Mouse (Mus musculus) gastrocnemius, postnatal 4 days (tissue): Measurements from ENCODE around the gene Hsd3b1. TPM values are rescaled to one million over a fixed set of nuclear protein-coding genes. Genes with fewer than 3 reads are reported as not detected.
"Not testable (repeated sequence)": the region's sequence is repeated elsewhere in the genome, so short reads cannot be mapped to it uniquely, and the experiment has no call there.

ENCODE experiments used
- DNase-seq, 2 experiments: peaks; one replicate each; pipeline ENCODE4 v3.0.0; 2021 to 2022; ENCODE audit warnings: low spot score in 2 of 2, mixed read lengths in 2 of 2
- long read RNA-seq, 2 experiments: library from polyadenylated mRNA; stranded (forward); transcript quantifications; one replicate each; pipeline ENCODE4 v2.0.0; 2021
- total RNA-seq, 2 experiments: library from RNA; stranded (reverse); gene quantifications; 2 replicates each; pipeline ENCODE4 v1.2.3; 2021

Gene Hsd3b1
- under 1 TPM in 1 of 2 experiments, not detected in 1; 0.16 TPM for total RNA-seq
- long read RNA-seq, experiment 1: 0 reads
- long read RNA-seq, experiment 2: 0 reads

DNA sequence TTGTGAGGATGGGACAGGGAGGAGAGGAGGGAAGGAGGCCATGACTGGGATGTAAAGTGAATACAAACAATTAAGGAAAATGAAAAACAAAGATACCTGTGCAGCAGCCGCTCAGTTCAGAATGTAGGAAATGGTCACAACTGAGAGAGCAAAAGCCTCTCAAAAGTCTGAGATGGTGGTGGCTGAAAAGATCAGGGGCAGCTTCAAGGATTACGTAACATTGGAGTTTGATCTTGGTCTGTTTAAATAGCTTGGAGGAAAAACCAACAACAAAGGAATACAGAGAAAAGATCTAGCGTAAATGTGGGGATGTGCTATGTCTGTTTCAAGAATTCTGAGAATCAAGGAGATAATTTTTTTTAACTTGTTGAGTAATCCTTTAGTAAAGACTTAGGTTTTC, at the start of gene Hsd3b1:
Hsd3b1 (minus strand) TSS at position 219 of the 400 bp plus-strand sequence.
- no peak for DNase-seq

DNA sequence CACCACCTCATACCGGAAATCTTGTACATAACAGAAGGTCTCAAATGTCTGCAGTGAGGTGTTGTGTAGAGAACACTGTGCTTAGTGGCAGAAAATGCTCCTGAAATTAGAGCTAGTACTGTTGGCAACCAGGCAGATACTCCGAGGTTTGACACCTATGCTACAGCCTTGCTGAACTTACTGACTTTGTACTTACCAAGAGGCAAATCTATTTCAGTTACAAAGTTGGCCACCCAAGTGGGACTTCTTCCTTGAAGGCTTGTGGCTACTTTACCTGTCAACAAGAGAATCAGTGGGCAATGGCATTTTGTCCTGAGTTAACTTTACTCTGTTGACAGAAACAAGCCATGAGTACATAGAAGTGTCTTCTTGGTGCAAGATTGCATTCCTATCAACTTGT, 38.0 kb upstream of the Hsd3b1 start:
- DNase-seq: no peak

DNA sequence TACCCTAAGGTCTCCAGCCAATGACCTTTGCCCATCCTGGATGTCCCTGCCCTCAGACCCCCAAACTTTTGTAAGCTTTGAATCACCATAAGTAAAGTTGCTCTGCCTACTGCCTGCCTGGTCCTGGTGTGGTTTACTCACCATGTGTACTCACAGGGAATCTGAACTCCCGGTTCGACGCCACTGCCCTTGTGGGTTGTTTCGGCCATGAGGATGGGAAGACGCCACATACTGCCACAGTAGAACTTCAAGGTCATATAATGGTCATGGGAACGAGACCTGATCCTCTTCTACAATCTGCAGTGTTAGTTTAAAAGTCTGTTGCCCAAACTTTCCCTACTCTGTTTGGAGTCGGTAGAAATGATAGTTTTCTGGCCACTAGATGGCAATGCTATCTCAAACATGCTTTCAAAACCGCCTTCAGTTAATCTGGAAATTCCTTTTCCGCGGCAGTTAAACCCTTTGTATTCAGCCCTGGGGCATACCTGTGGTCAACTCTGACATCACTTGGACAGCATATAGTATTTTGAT, 35.5 kb upstream of the Hsd3b1 start:
- no peak for DNase-seq

DNA sequence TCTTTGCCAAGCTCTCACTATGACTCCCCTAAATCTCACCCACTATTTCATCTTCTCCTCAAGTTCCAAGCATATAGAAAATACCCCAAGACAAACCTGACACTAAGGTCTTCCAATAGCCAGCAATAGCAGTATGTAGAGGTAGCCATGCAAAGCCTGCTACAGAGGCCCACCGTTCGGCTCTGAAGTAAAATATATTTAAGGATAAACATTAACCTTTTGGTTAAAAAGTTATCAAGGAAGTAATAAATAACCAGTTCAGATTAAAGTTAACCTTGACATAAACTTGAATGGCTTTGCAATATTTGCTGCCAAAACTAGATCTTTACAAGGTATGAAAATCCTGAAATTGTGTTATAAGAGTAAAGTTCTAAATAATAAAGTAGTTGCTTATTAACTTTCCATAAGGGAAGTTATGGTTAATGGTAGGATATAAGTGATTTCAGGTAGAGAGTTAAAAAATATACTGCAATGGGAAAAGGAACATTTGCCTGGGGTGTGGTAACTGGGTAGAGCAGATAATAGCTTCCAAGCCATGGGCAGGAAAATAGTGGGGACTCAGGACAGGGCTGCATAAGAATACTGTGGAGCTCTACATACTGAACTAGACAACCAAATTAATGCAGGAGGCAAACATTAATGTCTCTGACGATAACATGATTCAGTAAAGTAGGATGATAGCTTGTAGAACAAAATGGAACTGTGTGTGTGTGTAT, 33.6 kb upstream of the Hsd3b1 start, which contains the start of gene Hao2:
Hao2 (minus strand) TSS at position 183 of the 716 bp plus-strand sequence.
- DNase-seq: no peak

DNA sequence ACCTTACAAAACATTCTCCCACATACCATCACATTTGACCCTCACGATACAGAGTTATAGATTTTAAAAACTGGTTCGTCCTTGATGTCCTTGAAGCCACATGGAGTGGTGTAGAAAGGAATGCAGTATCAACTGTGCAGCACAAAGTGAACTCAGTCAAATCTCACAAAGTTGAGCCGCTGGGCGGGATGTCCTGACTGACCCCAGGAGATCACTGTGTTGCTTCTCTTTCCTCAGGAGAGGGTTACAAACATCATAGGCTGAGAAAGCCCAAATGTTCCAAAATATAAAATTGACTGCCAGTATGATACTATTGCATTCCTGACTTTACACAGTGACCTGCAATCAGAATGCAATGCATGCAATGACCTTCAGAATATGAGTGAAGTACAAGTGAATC, 30.8 kb upstream of the Hsd3b1 start:
- DNase-seq: no peak

DNA sequence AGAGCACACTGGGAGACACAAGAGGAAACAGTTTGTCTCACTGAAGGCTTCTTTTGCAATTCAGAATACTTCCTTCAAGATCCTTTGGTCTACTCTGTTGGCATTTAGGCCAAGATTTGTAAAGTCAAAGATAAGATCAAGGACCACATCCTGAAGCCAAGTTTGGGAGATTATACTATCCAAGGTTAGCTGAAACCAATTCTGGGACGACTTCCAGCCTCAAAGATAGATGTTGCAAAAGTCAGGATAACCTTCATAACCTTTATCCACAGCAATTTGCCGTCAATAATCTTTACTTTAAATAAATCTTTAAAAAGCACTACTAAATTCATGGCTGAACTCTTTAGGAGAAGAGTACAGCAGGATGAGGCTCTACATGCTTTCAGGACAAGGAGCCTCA, 28.6 kb upstream of the Hsd3b1 start:
- no peak for DNase-seq

DNA sequence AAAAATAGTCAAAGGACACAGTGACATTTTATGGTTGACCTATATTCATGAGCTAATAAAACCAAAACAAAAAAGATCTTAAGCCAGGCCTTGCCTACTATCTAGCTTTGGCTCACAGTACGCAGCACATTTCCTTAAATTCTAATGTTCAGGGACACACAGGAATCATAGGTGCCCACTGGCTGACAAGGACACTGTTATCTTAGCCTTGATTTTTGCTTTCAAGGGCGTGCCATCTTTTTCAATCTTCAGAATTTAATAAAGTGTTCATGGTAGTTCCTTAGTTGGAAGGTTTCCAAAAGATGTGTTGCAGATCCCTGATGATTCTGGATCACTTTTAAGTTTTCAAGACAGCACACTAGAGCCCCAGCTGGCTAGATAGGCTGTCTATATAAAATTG, 21.2 kb upstream of the Hsd3b1 start:
- no peak for DNase-seq

DNA sequence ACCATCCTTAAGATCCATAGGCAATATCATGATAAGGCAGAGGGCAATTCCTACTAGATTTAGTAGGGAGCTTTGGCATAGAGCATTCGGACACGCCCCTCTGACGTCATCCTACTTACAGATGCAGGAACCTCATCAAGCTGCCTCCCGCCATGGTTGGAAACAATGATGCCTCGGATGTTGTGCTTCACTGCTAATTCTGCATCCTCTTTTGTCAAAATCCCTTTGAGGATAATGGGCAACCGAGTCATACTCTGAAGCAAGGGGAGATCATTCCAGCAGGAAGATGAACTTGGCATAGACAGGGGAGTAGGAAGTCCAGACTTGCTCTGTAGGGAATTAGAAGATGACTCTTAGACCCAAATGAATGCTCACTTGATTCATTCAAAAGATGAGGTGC, 20.6 kb upstream of the Hsd3b1 start:
- DNase-seq: no peak

DNA sequence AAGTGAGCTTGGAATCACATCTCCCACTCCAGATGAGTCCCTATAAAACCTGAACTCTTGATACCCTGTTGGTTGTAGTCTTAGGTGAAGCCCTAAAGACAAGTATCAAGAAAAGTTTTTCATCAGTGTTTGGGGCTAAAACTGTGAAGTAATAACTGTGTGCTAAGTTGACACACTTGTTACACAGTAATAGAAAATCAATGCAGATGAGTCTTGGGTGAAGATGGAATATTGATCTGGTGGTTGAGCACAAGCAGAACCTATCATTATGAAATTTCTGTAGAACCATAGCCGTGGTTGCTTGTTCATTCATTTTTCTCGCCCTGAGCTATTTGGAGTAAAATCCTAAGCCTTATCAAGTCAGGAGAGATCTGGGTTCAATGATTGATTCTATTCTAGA, 8.6 kb upstream of the Hsd3b1 start:
- DNase-seq: no peak

DNA sequence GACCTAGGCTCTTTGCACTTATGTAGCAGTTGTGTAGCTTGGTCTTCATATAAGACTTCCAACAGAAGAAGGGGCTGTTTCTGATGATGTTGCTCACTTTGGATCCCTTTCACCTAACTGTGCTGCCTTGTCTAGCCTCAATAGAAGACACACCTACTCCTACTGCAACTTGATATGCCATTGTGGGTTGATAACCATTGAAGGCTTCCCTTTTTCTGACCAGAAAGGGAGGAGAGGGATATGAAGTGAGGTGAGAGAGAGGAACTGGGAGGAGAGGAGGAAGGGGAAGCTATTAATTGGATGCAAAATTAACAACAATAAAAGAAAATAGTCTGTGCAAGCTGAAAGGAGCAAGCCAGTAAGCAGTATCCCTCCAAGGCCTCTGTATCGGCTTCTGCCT, 3.2 kb upstream of the Hsd3b1 start:
- DNase-seq: no peak

DNA sequence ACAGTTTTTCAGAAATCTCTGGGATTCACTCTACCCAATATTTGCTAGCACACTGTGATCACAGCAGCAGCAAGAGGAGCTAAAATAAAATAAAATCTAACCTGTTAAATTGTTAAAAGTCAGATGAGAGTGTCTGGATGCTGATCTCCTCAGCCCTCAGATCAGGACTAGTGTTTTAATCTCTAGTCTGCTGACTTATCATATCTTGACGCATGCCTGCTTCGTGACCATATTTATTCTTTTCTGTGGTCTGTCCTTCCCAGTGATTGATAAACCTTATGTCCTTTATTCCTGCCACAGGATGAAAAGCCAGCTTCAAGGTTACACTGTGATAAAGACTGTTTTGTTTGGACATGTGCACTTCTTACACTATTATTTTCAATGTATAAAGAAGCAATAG, 1.5 kb downstream of the Hsd3b1 start:
- no peak for DNase-seq

DNA sequence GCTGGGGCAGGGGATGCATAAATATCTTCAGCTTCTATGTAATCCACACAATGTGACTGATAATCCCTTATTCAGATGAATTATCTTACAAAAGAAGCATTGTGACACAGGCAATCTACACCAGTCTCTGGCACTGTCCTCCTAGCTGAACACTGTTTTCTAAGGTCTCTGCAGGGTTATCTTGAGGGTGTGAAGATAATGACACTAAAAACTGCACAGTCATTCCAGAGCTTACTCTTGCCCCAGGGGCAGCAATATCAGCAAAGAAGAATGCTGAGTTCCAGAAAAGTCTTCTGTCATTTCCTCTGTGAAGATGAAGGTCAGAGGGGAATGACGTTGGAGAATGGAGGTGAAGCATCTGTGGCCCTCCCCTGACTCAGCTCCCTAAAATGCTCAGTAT, 2.7 kb downstream of the Hsd3b1 start:
- no peak for DNase-seq

DNA sequence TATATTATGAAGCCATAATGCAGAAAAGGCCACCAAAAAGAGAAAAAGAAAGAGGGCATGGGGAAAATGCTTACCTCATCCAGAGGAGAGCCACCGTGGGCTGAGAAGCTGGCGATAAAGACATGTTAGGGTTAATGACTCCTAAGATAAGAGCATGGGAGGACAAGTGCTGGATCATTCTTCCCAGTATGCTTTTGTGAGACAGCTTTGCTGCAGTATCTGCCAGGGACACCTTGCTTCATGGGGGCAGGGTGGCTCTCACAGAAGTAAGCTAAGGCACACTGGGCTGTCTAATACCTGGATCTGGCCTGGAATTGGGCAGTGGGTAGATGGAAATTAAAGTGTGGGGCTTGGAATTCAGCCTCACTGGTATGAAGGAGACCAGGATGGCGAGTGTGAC, 4.4 kb downstream of the Hsd3b1 start:
- DNase-seq: no peak

DNA sequence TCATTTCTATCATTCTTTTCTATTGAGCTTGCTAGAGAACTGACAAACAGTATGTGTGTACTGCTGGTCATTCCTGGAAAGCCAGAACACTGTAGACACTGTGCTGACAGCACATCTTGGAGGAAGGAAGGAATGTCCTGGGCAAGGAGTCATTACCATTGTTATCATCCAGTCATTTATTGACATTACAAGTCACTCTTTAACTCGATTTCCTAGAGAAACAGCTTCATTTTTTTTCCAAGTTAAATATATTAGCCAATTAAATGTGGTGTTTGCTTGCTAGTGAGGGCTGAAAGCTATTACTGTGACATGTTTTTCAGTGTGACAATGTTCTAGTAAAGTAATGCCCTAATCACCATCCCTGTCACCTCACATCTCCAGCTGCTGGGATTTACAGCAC, 5.9 kb downstream of the Hsd3b1 start:
- DNase-seq: no peak

DNA sequence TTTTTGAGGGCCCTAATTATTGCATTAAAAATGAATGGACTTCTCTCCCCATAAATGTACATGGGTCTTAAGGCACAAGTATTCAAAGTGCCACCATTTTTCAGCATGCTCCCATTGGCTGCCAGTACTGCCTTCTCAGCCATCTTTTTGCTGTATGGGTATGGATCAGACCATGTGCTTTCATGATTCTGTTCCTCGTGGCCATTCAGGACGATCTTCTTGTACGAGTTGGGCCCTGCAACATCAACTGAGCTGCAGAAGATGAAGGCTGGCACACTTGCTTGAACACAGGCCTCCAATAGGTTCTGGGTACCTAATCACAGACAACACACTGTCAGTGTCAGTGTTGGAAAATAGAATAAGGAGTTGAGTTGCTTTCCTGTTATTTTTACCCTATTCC, 6.5 kb downstream of the Hsd3b1 start:
- DNase-seq: no peak

DNA sequence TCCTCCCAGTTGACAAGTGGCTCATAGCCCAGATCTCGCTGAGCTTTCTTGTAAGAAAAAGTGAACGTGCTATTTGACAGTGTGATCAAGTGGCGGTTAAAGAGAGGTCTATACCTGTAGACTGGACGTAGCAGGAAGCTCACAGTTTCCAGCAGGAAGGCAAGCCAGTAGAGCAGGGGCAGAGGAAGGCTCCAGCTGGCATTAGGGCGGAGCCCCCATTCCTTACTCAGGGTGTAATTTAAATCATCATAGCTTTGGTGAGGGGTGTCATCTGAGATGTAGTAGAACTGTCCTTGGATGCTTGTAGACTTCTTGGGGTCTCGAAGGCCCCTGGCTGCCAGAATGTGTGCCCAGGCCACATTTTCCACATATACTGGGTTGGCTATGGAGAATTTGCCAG, 7.0 kb downstream of the Hsd3b1 start:
- no peak for DNase-seq

DNA sequence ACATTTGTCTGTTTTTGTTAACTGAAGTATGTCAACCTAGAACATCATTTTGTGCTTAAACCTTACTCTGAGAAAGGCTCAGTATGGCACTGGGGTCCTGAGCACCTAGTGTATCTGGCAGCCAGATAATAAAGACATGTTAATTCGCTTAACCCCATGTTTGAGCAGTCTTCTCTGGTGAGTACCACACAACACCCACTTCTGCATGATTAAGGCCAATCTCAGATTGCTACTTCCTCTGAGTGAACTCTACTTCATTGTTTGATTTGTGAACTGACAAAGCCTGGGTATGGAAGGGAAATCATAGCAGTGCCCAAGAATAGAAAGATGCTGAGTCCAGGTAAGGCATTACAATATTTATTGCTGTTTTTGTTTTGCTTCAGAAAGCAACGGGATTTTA, 7.7 kb downstream of the Hsd3b1 start:
- DNase-seq: no peak

DNA sequence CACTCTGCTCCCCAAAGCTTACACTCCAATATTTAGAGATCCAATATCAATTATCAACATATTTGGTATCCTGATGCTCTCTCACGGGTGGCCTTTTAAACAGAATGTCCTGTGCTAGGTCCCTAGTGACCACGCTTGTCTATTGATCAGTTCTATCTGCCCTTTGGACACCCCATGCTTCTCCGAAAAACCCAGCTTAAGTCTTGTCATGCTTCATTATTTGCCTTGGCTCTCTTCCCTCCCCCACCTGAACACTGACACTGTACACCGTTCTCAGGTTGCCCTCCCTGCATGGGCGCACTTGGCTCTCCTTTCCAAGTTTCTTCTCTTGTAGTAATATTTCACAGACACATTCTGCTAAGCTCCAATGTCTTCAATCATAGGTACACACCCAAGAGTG, 9.3 kb downstream of the Hsd3b1 start:
- DNase-seq: no peak

DNA sequence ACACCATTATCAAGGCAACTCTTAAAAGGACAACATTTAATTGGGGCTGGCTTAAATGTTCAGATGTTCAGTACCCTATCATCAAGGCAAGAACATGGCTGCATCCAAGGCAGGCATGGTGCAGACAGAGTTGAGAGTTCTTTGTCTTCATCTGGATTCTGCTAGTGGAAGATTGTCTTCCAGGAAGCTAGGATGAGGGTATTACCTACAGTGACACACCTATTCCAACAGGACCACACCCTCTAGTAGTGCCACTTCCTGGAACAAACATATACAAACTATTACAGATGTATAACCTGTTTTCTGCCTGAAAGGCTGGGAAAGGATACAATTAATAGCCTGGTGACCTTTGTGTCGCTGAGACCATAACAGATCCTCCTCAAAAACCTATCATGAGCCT, 10.7 kb downstream of the Hsd3b1 start:
- no peak for DNase-seq

DNA sequence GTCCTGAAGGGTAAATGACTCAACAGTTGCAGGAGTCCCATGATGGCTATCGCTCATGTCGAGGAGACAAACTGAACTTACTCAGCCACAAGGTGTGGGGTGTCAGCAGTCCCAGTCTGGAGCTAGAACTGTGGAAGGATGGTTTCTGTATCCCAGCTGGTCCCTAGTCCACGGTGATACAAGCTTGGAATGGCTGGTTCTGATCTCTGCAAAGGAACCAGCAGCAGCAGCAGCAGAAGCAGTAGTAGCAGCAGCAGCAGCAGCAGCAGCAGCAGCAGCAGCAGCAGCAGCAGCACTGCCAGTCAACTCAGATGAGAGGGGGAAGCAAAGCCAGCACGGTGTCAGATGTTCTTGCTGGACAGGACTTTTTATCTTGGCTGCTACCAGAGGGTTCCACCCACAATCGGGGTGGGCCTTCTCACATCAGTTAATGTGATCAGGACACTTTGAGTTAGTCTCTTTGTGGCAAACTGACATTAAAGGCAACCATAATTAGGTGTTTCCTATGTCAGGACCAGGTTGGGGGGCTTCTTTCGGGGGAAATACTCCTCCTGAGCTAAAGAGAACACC, 45.4 kb downstream of the Hsd3b1 start, which contains the start of gene Hsd3b6:
Hsd3b6 (minus strand) TSS at position 343 of the 570 bp plus-strand sequence.
- no peak for DNase-seq

DNA sequence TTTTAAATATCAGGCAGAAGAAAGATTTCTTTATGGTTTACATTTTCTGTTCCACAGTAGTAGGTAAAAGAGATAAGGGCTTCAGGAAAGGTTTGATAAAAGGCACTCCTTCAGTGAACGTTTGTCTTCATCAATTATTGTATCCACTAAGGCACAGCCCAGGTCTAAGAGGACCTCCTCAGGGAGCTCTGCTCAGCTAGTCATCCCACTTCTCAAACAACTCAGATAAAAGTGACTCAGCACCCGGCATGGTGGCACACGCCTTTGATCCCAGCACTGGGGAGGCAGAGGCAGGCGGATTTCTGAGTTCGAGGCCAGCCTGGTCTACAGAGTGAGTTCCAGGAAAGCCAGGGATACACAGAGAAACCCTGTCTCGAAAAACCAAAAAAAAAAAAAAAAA, 46.9 kb downstream of the Hsd3b1 start:
- DNase-seq: not testable (repeated sequence)

DNA sequence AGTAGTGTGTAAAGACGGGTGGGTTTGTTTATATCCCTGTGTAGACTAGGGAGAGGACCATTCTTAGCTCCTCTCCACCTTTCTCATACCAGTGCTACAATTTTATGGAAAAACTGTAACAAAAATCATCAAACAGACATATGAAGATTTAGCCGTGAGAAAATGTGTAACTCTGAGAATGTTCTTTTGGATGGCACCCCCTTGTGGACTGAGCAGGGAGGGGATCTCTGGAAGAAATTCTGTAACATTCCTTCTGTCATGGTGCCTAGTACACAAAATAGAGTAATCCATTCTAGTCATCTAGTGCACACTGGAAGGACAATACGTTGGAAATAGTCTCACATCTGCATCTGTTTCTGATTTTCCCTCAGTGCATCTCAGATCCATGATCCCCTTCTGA, 54.6 kb downstream of the Hsd3b1 start:
- DNase-seq: not testable (repeated sequence)
